Mouse (Mus musculus) heart, adult 2 months (tissue): Measurements from ENCODE around the gene Entpd7.

ENCODE experiments used
- CTCF ChIP-seq: fragments of 200-600 bp; IDR thresholded peaks from 2 replicates; pipeline ENCODE4 v1.8.1; 2022; ENCODE audit warnings: antibody characterized with exemption, mild to moderate bottlenecking, moderate library complexity
- EP300 ChIP-seq: fragments of 200-500 bp; IDR thresholded peaks from 2 replicates; pipeline ENCODE4 v1.6.1; 2011; ENCODE audit warnings: low read depth, low read length, control low read depth; ENCODE audit not compliant: insufficient read depth
- POLR2A ChIP-seq: fragments of 200-500 bp; IDR thresholded peaks from 2 replicates; pipeline ENCODE4 v1.6.1; 2011; ENCODE audit warnings: mild to moderate bottlenecking, low read depth, low read length, control low read depth; ENCODE audit not compliant: insufficient read depth

GRCm38 (mm10) chr19:43729296-43730036, 40.0 kb downstream of the Entpd7 start:
- TF ChIP-seq CTCF (no peak), EP300 (no peak), POLR2A (no peak)
